Mouse (Mus musculus) layer of hippocampus, adult 9-10 months (tissue): ENCODE results near the gene Hoxd11.

ENCODE experiments used
- DNase-seq: peaks from one replicate; pipeline ENCODE4 v3.0.0; 2022; ENCODE audit warnings: low spot score

Hoxd11 gene

GRCm38 (mm10) chr2:74681594-74682531, 2.5 kb downstream of the Hoxd11 start:
- no peak for DNase-seq

GRCm38 (mm10) chr2:74682796-74683195, 3.4 kb downstream of the Hoxd11 start:
- DNase-seq: no peak

- no peak for DNase-seq
These were observed 4.2 kb downstream of the Hoxd11 start for GRCm38 (mm10) chr2:74683471-74683951.

- no peak for DNase-seq
These were observed 4.7 kb downstream of the Hoxd11 start for GRCm38 (mm10) chr2:74684106-74684505.

- no peak for DNase-seq
These were observed 5.8 kb downstream of the Hoxd11 start for GRCm38 (mm10) chr2:74685059-74685603.

- no peak for DNase-seq
These were observed 7.1 kb downstream of the Hoxd11 start for GRCm38 (mm10) chr2:74686301-74686987.

- no peak for DNase-seq
These were observed 7.8 kb downstream of the Hoxd11 start for GRCm38 (mm10) chr2:74686988-74687697.

- DNase-seq: no peak
These were observed 8.6 kb downstream of the Hoxd11 start for GRCm38 (mm10) chr2:74687698-74688555.

GRCm38 (mm10) chr2:74688795-74689573, 9.6 kb downstream of the Hoxd11 start:
- DNase-seq: no peak

GRCm38 (mm10) chr2:74689574-74690337, 10.4 kb downstream of the Hoxd11 start:
- DNase-seq: no peak

- DNase-seq: no peak
These were observed 11.0 kb downstream of the Hoxd11 start for GRCm38 (mm10) chr2:74690338-74690716.

- no peak for DNase-seq
These were observed 11.9 kb downstream of the Hoxd11 start, which contains the start of gene Hoxd10 for GRCm38 (mm10) chr2:74691022-74691951. Gene Hoxd10 (plus strand): TSS chr2:74691924.

- DNase-seq: no peak
These were observed 12.8 kb downstream of the Hoxd11 start for GRCm38 (mm10) chr2:74691995-74692807.

- DNase-seq: no peak
These were observed 13.6 kb downstream of the Hoxd11 start for GRCm38 (mm10) chr2:74692808-74693431.

GRCm38 (mm10) chr2:74693432-74693827, 14.1 kb downstream of the Hoxd11 start:
- DNase-seq: no peak

GRCm38 (mm10) chr2:74694066-74694465, 14.7 kb downstream of the Hoxd11 start:
- DNase-seq: no peak

GRCm38 (mm10) chr2:74695383-74695782, 16.0 kb downstream of the Hoxd11 start:
- DNase-seq: no peak
